Mouse (Mus musculus): ENCODE results near the gene Cnst.

The Cnst gene

GRCm38 (mm10) chr1:179545768-179546550 lies at the start of gene Cnst, which contains the start of gene Tfb2m:
Gene Cnst, plus strand, starts transcription at chr1:179546370.
Gene Tfb2m, minus strand, starts transcription at chr1:179546267.
- peak; percentile 96 for ATAC-seq (ENCODE audit: low TSS enrichment)

GRCm38 (mm10) chr1:179499257-179499656 lies 46.9 kb upstream of the Cnst start:
- no peak for ATAC-seq (ENCODE audit: low TSS enrichment)

- peak; percentile 55; the same call in 1 of the 2 replicates for ATAC-seq (ENCODE audit: low TSS enrichment)
Measured at GRCm38 (mm10) chr1:179502565-179502964, 43.6 kb upstream of the Cnst start.

GRCm38 (mm10) chr1:179506530-179507315 lies 39.4 kb upstream of the Cnst start:
- no peak for ATAC-seq (ENCODE audit: low TSS enrichment)

GRCm38 (mm10) chr1:179510546-179511340 lies 35.4 kb upstream of the Cnst start:
- ATAC-seq (ENCODE audit: low TSS enrichment): no peak

- peak; percentile 82 for ATAC-seq (ENCODE audit: low TSS enrichment)
Measured at GRCm38 (mm10) chr1:179511895-179512294, 34.3 kb upstream of the Cnst start.

GRCm38 (mm10) chr1:179516941-179517712 lies 29.0 kb upstream of the Cnst start:
- peak; percentile 55 for ATAC-seq (ENCODE audit: low TSS enrichment)

- ATAC-seq (ENCODE audit: low TSS enrichment): peak; percentile 93
Measured at GRCm38 (mm10) chr1:179517713-179518465, 28.3 kb upstream of the Cnst start, which contains the start of gene Smyd3. Gene Smyd3, minus strand, starts transcription at chr1:179518041.

- no peak for ATAC-seq (ENCODE audit: low TSS enrichment)
Measured at GRCm38 (mm10) chr1:179519901-179520300, 26.3 kb upstream of the Cnst start.

GRCm38 (mm10) chr1:179539054-179539453 lies 7.1 kb upstream of the Cnst start:
- no peak for ATAC-seq (ENCODE audit: low TSS enrichment)

- ATAC-seq (ENCODE audit: low TSS enrichment): no peak
Measured at GRCm38 (mm10) chr1:179539887-179540286, 6.3 kb upstream of the Cnst start.

- ATAC-seq (ENCODE audit: low TSS enrichment): no peak
Measured at GRCm38 (mm10) chr1:179541502-179541901, 4.7 kb upstream of the Cnst start.

GRCm38 (mm10) chr1:179546551-179546917 lies 364 bp downstream of the Cnst start:
- ATAC-seq (ENCODE audit: low TSS enrichment): peak; percentile 78

GRCm38 (mm10) chr1:179547176-179547575 lies 1.0 kb downstream of the Cnst start:
- no peak for ATAC-seq (ENCODE audit: low TSS enrichment)

- ATAC-seq (ENCODE audit: low TSS enrichment): no peak
Measured at GRCm38 (mm10) chr1:179548220-179548619, 2.0 kb downstream of the Cnst start.

GRCm38 (mm10) chr1:179548996-179549752 lies 3.0 kb downstream of the Cnst start:
- no peak for ATAC-seq (ENCODE audit: low TSS enrichment)

GRCm38 (mm10) chr1:179551336-179551735 lies 5.2 kb downstream of the Cnst start:
- no peak for ATAC-seq (ENCODE audit: low TSS enrichment)

- no peak for ATAC-seq (ENCODE audit: low TSS enrichment)
Measured at GRCm38 (mm10) chr1:179551921-179552320, 5.8 kb downstream of the Cnst start.

- no peak for ATAC-seq (ENCODE audit: low TSS enrichment)
Measured at GRCm38 (mm10) chr1:179552751-179553150, 6.6 kb downstream of the Cnst start.

All from frontal cortex, adult (tissue).